Mouse (Mus musculus) heart, embryonic 16.5 days (tissue): ENCODE results near the gene Fam198b. TPM values are rescaled to one million over a fixed set of nuclear protein-coding genes. Genes with fewer than 3 reads are reported as not detected.

ENCODE experiments used
- ATAC-seq: fragments of 200-750 bp; cut with Nextera tagmentation; replicated peaks from 2 replicates; pipeline ENCODE4 v1.8.0; 2017; ENCODE audit warnings: moderate number of reproducible peaks; ENCODE audit not compliant: insufficient read depth, low FRiP score; ENCODE audit errors: extremely low read depth
- H3K27ac ChIP-seq: fragments of 300-500 bp; sonication (generic); 2 replicates; pipeline ENCODE4 v1.5.1; 2014; ENCODE audit warnings: mild to moderate bottlenecking, low read length, control low read depth, moderate library complexity
- H3K27me3 ChIP-seq: fragments of 300-500 bp; sonication (generic); 2 replicates; pipeline ENCODE4 v1.6.1; 2014; ENCODE audit warnings: low read length, mixed read lengths; ENCODE audit not compliant: control insufficient read depth, insufficient read depth
- H3K36me3 ChIP-seq: fragments of 300-500 bp; sonication (generic); 2 replicates; pipeline ENCODE4 v1.6.1; 2014; ENCODE audit not compliant: control insufficient read depth, insufficient read depth
- H3K4me1 ChIP-seq: fragments of 300-500 bp; sonication (generic); 2 replicates; pipeline ENCODE4 v1.6.1; 2014; ENCODE audit warnings: low read length, mixed read lengths; ENCODE audit not compliant: control insufficient read depth, insufficient read depth
- H3K4me2 ChIP-seq: fragments of 300-500 bp; sonication (generic); 2 replicates; pipeline ENCODE4 v1.6.1; 2014; ENCODE audit warnings: low read depth, mild to moderate bottlenecking, control low read depth, low read length
- H3K4me3 ChIP-seq: fragments of 300-500 bp; sonication (generic); 2 replicates; pipeline ENCODE4 v1.5.1; 2014; ENCODE audit warnings: mild to moderate bottlenecking, control low read depth, low read length
- H3K9ac ChIP-seq: fragments of 300-500 bp; sonication (generic); 2 replicates; pipeline ENCODE4 v1.6.1; 2014; ENCODE audit warnings: low read length, control low read depth
- H3K9me3 ChIP-seq: fragments of 300-500 bp; sonication (generic); replicated peaks from 2 replicates; pipeline ENCODE4 v1.6.1; 2016; ENCODE audit warnings: low read length; ENCODE audit not compliant: control insufficient read depth
- WGBS: fragments of 180-500 bp; shearing (Covaris S2); extraction: QIAGEN DNeasy Blood & Tissue Kit; methylation state at CpG from one replicate; pipeline ENCODE4 v1.1.7; 2014; 5-methylcytosine and 5-hydroxymethylcytosine counted together
- polyA plus RNA-seq: library from polyadenylated mRNA; unstranded; fragments of >200 nt; fragmentation: Nextera tagmentation; extraction: Ambion mirVana; gene quantifications from 2 replicates; pipeline ENCODE4 v1.2.1, GENCODE M21; 2015

The Fam198b gene
- polyA plus RNA-seq, 1 experiment from 2014 or later, result 61.6 TPM

DNA sequence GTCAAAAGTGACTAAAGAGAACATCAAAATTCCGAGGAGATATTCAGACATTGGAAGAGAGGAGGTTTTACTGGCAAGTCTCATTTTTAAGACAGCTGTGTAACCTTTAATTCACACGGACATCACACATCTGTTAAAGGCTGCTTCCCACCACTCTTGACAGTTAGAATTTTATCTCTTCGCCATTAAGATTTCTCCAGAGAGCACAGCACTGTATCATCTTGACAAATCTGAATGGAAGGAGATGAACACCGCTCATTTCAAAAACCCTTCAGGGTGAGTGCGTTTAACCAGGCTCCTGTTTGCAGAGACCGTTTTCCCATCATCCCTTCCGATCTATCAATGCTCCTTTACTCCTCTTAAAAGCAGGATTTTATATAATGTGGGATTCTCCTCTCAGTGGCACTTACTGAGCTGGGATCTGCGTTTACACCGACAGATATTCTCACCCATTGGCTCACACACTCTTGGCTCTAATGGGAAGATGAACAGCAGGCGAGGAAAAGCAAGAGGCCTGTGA lies 20.0 kb downstream of the Fam198b start:
- 72% methylated on average over 10 of the region's 10 CpGs for WGBS
- Histone ChIP-seq H3K4me1 (peaks cover 38% of the 10 kb centered on the region), H3K4me3 (no peak overlapping the region)

DNA sequence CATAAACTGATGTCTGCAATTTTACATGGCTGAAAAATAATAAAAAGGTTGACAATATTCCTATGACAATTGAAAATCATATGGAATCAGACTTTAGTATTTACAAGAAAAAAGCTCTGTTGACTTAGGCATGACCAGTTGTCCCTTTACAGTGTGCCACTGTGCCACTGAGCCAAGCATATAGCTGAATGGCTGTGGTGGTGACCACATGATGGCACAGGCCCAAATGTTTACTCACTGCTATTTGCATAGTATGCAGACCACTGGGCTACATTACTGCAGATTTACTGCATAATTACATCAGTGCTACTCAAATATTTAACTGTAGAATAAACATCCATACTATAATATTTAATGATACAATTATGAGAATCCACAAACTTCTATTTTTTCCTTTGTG lies 21.1 kb downstream of the Fam198b start:
- Histone ChIP-seq H3K4me2 (no peak overlapping the region), H3K36me3 (peaks cover 13% of the 10 kb centered on the region), H3K9me3 (no peaks in the 10 kb centered on the region), H3K4me3 (no peak overlapping the region), H3K9ac (no peak overlapping the region), H3K27ac (no peak overlapping the region), H3K4me1 (peaks cover 38% of the 10 kb centered on the region), H3K27me3 (no peaks in the 10 kb centered on the region)
- no peak for ATAC-seq

More for the DNA sequence above, 20.0 kb downstream of the Fam198b start:
- no peaks in the 10 kb centered on the region for H3K27me3 ChIP-seq
- H3K36me3 ChIP-seq, result peaks cover 7% of the 10 kb centered on the region
- no peak overlapping the region for H3K9ac ChIP-seq
- H3K4me2 ChIP-seq, result no peak overlapping the region
- H3K9me3 ChIP-seq, result no peaks in the 10 kb centered on the region
- peak overlapping the region; percentile 52; the same call in 1 of the 2 replicates for H3K27ac ChIP-seq
- no peak for ATAC-seq

DNA sequence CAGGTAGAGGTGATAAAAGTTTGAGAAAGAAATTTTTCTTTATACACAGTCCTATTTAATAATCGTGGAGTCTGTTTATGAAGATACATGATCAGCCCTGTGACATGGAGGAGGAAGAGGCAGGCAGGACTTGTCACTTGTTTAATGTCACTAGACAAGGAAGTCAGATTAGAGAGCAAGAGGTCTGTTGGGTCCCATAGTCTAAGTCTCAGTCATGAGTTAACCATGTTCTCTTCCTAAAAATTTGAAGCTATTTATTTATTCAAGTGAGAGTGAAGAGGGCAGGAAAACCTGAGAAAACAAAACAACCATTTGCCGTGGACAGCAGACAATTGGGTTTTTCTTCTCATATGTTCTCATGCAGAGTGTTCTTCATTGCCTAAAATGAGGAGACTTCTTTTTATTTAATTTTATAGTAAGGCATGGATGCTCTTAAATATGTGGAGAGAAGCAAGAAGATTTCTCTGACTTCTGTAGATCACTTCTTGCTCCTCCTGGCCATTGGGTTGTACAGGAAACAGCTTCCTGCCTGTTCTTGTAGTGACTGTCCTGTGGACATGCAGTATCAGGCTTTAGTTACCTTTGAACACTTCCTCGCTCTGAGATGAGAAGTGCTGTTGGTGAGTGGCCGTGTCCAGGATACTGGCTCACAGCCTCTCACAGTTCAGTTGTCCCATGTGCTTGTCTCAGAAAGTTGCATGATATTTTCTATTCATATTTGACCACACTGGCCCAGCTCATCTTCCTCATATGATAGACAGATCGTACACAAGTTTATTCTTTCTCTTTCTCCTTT lies 22.1 kb downstream of the Fam198b start:
- peak overlapping the region; percentile 34; the same call in 1 of the 2 replicates for H3K4me2 ChIP-seq
- H3K27me3 ChIP-seq, result no peaks in the 10 kb centered on the region
- H3K4me1 ChIP-seq, result peaks cover 38% of the 10 kb centered on the region
- H3K9me3 ChIP-seq, result no peaks in the 10 kb centered on the region
- H3K9ac ChIP-seq, result no peak overlapping the region; the same call in 1 of the 2 replicates
- 46% methylated on average over 5 of the region's 5 CpGs for WGBS
- ATAC-seq, result no peak
- peak overlapping the region; percentile 54 for H3K27ac ChIP-seq
- no peak overlapping the region for H3K4me3 ChIP-seq
- H3K36me3 ChIP-seq, result peaks cover 18% of the 10 kb centered on the region

DNA sequence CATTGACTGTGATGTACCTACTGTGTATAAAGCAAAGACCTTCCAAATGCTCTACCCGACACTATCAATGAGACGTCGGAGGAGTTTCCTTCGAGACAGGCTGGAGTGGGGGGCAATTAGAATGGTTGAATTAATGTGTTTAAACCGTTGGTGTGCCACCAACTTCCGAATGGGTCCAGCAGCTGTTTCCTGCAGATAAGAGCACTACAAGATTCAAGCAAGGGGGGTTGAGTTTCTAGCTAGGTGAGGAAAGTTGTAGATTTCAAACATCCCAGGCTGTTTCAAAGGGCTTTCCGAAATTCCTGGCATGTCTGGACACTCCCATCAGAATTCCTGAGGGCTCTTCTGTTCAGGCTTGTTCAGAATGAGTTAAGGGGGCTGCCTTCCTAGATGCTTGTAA lies 22.9 kb downstream of the Fam198b start:
- no peaks in the 10 kb centered on the region for H3K27me3 ChIP-seq
- no peak overlapping the region; the same call in 1 of the 2 replicates for H3K9ac ChIP-seq
- peaks cover 18% of the 10 kb centered on the region for H3K36me3 ChIP-seq
- no peak overlapping the region for H3K4me3 ChIP-seq
- peaks cover 38% of the 10 kb centered on the region for H3K4me1 ChIP-seq
- peak overlapping the region; percentile 54 for H3K27ac ChIP-seq
- WGBS, result 14% methylated on average over 7 of the region's 7 CpGs
- peak; percentile 25; the same call in 1 of the 2 replicates for ATAC-seq
- peak overlapping the region; percentile 34 for H3K4me2 ChIP-seq
- H3K9me3 ChIP-seq, result no peaks in the 10 kb centered on the region

DNA sequence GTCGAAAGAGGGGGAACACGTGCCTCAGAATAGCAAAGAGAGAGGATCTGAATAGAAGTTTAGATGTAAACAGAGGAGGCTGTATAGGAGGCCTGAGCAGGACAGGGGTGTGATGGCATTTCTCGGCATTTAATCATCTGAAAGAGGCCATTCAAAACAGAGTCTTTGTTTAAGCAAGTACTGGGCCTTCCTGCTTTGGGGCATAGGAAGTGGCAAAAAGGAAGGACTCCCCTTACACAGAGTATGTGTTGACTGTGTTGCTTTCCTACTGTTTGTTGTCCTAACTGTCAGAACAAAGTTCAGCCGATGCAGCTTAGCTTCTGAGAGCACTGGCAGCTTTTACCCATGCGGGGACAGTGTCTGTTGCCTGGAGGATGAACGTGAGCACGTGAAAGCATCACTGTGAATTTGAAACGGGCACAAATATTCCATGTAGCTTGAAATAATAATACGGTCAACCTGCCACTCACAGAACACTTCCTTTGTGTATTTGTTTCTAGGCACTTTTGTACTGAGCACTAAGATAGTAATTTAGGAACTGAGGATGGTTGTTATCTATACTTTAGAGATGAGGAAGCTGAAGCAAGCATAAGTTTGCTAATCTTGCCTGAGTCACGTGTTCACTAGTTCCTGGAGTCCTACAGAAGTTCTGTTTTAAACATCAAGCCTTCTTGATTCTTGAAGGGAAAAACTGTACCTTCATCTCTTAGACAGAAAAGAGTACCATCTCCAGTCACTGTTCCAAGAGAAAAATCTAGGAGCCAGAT lies 26.2 kb downstream of the Fam198b start:
- no peak overlapping the region for H3K4me3 ChIP-seq
- peaks cover 26% of the 10 kb centered on the region for H3K4me1 ChIP-seq
- H3K36me3 ChIP-seq, result peaks cover 18% of the 10 kb centered on the region
- WGBS, result 53% methylated on average over 10 of the region's 10 CpGs
- peak overlapping the region; percentile 23; the same call in 1 of the 2 replicates for H3K27ac ChIP-seq
- H3K4me2 ChIP-seq, result no peak overlapping the region
- no peaks in the 10 kb centered on the region for H3K27me3 ChIP-seq
- no peaks in the 10 kb centered on the region for H3K9me3 ChIP-seq
- ATAC-seq, result no peak
- H3K9ac ChIP-seq, result no peak overlapping the region

DNA sequence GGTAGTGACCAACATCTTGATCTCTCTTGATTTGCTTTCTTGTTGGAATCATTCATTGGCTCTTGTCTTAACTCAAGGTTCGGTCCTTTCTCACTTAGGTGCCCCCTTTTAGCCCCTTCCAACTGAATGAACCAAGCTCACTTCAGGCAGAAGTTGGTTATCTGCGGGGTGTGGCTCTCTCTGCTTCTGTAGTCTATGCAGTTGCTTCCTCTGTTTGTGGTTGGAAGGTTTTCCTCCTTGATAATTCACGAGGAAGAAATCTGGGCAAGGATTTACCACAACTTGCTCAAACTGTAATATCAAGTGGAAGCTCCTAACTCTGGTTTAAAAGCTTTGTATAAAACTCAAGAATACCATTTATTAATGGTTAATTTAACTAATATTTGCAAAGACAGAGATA lies 26.8 kb downstream of the Fam198b start:
- Histone ChIP-seq H3K9me3 (no peaks in the 10 kb centered on the region), H3K4me1 (peaks cover 22% of the 10 kb centered on the region), H3K4me3 (no peak overlapping the region), H3K27me3 (no peaks in the 10 kb centered on the region), H3K27ac (no peak overlapping the region), H3K4me2 (no peak overlapping the region), H3K9ac (no peak overlapping the region), H3K36me3 (peaks cover 23% of the 10 kb centered on the region)
- WGBS, result 65% methylated on average over 3 of the region's 3 CpGs
- ATAC-seq, result no peak

DNA sequence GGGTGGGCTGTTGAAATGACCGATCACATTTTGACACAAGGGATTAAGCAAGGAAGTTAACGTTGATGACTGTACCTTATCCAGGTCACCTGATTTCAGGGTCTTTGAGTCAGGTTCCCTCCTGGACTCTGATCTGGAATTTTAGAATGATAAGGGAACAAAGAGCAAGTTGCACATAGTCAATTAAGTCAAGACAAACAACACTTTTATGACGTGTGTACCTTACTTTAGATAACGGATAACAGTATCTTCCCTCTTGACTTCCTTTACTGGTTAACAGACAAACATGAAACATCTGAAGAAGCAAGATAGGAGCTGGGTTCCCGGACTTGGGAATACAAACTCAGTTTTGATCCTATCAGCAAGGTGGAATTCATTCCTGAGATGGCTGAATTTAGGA lies 29.7 kb downstream of the Fam198b start:
- Histone ChIP-seq H3K9ac (no peak overlapping the region), H3K36me3 (peaks cover 32% of the 10 kb centered on the region), H3K27ac (no peak overlapping the region), H3K27me3 (no peaks in the 10 kb centered on the region), H3K4me2 (no peak overlapping the region), H3K9me3 (no peaks in the 10 kb centered on the region), H3K4me1 (peaks cover 6% of the 10 kb centered on the region; the same call in 1 of the 2 replicates), H3K4me3 (no peak overlapping the region)
- 43% methylated on average over 5 of the region's 5 CpGs for WGBS
- no peak for ATAC-seq

DNA sequence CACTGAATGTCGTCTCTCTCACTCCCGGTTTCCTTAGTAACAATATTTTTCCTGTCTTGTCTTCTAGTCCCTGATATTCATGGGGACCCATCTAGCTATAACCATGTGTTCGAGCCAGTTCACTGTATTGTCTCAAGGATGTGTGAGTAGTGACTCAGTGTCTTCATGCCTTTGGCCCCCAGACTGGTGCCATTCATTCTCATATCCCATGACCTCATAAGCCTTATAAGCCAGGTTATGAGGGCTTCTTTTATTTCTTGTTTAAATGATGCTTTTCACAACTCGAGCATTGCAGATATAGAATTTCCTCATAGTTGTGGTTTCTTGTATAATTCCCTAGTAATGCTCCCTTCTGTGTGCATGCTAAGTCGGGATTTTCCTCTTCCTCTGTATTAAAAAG lies 31.9 kb downstream of the Fam198b start:
- no peak for ATAC-seq
- no peaks in the 10 kb centered on the region for H3K9me3 ChIP-seq
- H3K9ac ChIP-seq, result no peak overlapping the region
- no peaks in the 10 kb centered on the region for H3K27me3 ChIP-seq
- no peak overlapping the region for H3K4me3 ChIP-seq
- no peak overlapping the region for H3K4me2 ChIP-seq
- WGBS, result 84% methylated on average over 5 of the region's 5 CpGs
- 0 out of 2 replicates have a peak, but pooled peaks cover 4% of the 10 kb centered on the region for H3K4me1 ChIP-seq
- no peak overlapping the region for H3K27ac ChIP-seq
- peaks cover 19% of the 10 kb centered on the region for H3K36me3 ChIP-seq

DNA sequence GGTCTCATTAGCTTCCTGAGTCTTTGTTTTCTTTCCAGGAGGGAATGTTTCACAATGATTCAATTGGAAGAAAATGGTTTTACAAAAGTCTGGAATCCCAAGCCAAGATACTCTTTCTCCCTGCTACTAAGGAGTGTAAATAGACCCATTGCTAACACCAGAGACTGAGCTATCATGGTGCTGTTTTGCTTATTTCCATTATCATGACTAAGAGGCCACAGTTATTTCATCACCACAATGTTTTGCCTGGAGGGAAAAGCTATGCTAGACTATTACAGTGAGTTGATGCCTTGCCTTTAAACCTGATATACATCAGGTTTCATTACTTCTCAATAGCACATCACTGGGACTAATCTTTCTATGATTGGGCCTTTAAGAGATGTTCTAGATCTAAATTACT lies 34.4 kb downstream of the Fam198b start:
- Histone ChIP-seq H3K9ac (no peak overlapping the region), H3K4me2 (no peak overlapping the region), H3K27me3 (no peaks in the 10 kb centered on the region), H3K9me3 (no peaks in the 10 kb centered on the region), H3K4me1 (peaks cover 17% of the 10 kb centered on the region), H3K36me3 (peaks cover 19% of the 10 kb centered on the region), H3K27ac (no peak overlapping the region), H3K4me3 (no peak overlapping the region)
- no peak for ATAC-seq
